Mouse (Mus musculus): ENCODE measurements at regions not wholly inside any gene's neighbourhood (a gene's known extent, or its start where the extent isn't known, plus 50 kb on each side); places are given as distances from the start of the nearest gene placed in this dataset.

- DNase-seq (ENCODE audit: low spot score in 2 of 2), result no peak
Measured at GRCm38 (mm10) chr2:45859901-45860331, 742.7 kb upstream of the Zeb2 start.

- no peak for DNase-seq (ENCODE audit: low spot score in 2 of 2)
Measured at GRCm38 (mm10) chr2:45859445-45859844, 742.2 kb upstream of the Zeb2 start.

- DNase-seq (ENCODE audit: low spot score in 2 of 2), result no peak
Measured at GRCm38 (mm10) chr2:45850018-45850605, 732.9 kb upstream of the Zeb2 start.

GRCm38 (mm10) chr2:45840389-45840788 is 723.2 kb upstream of the Zeb2 start:
- DNase-seq (ENCODE audit: low spot score in 2 of 2), result no peak

DNA sequence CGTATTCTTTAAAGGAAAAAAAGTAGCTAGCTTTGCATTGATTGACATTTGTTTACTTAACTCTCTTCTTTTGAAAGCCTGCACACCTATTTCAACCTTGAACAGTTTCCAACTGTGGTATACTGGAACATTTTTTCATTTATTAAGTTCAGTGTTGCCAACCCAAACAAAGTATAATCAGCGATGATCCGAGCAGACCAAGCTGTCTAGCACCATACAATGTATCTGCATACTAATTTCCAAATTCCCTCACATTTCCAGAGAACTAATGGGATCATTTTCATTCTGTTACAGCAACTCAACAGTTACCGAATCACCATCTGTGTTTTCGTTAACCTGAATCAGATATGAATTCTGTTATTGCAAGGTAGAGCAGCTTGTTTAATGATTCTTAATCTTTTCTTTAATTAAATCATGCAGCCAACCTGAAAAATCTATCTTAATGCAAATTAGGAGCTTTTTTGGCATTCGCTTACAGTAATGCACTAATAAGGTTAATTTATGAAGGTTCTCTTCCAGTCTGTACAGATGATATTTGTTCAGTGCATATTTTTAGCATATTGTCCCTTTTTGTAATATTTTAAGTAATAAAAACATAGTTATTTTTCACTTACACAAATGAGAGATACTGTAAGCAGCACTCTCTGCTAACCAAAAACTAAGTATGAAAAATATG is 719.5 kb upstream of the Zeb2 start:
- no peak for DNase-seq (ENCODE audit: low spot score in 2 of 2)

DNA sequence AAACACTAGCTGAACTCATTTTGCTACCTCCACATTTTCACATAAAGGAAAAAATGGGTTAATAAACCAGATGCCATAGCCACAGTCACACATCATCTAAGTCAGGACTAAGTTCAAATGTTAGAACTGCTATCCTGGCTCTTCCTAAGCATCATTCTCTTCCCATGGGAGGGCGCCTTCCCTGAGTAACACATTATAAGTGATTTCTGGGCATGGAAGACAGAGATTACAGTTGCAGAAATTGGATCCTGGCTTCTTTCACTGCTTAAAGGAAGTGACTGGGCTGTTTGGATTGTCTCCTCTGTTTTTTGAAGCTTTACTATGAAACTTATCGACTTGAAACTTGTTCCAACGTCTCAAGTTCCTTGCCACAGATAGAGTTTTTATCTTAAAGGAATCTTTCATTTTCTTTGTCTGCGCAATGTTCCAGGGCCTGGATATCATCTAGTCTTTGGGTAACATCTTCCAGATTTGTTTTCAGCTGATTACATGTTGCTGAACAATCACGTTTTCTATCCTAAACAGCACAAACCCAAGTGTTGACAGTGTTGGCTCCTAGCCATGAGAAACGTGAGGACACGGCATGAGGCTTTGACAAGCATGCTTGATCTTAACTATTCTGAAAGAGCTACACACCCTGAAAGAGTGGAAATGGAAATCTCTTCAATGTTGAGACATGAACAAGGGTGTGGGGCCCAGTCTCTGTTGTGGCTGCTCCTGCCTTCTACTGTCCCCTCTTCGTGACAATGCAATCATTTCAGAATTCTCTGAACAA is 700.9 kb upstream of the Zeb2 start:
- DNase-seq (ENCODE audit: low spot score in 2 of 2), result no peak

DNA sequence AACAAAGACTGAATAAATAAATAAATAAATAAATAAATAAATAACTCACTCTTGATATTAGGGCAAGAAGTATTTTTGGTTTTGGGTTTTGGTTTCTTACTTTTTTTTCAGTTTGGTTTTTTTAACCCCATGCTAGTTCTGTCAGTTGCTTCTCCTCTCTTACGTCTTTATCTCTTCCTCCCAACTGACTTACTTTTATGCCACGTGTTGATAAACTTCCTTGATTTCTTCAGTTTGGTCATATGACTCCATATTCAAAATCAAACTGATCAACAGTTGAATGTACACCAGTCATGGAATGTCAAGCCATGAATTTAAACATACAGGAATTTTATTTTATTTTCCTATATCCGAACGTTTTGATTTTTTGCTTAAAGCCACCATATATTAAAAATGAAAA is 697.5 kb upstream of the Zeb2 start:
- no peak for DNase-seq (ENCODE audit: low spot score in 2 of 2)

- no peak for DNase-seq (ENCODE audit: low spot score in 2 of 2)
Measured at GRCm38 (mm10) chr2:45805329-45805728, 688.1 kb upstream of the Zeb2 start.

GRCm38 (mm10) chr2:45800131-45800530 is 682.9 kb upstream of the Zeb2 start:
- no peak for DNase-seq (ENCODE audit: low spot score in 2 of 2)

DNA sequence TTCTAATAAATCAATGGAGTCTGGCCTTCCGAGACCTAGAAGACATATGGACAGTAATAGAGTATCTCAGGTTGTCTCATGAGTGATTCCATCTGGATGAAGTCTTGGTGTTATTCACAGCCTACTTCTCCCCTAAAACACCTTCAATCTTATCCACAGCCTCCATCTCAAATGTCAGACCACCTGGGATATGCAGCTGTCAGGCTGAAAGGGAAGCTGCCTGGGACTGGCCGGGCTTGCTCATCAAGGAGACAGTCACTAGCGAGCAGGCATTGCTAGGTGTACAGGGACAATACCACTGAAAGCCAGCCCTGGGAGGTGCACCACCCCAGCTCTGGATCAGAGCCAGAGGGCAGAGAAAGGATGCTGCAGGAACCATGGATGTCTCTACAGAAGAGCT is 676.4 kb upstream of the Zeb2 start:
- no peak for DNase-seq (ENCODE audit: low spot score in 2 of 2)

DNA sequence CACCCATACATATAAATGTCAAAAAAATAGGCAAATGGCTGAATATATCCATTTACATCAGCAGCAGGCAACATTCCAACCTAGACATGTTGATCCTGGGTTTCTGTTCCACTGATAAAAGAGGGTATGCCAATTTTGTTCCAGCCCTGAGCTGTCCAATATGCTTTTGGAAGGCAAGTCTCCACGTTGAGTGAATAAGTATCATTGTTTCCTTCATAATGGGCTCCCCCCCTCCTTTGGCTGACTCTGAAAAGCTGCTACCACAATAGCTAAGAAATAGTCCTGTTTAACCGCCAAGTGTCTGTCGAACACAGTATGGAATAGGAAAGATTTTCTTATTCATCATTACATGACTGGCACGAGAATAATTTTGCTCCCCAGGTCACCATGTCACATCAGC is 672.5 kb upstream of the Zeb2 start:
- DNase-seq (ENCODE audit: low spot score in 2 of 2), result no peak

- no peak for DNase-seq (ENCODE audit: low spot score in 2 of 2)
Measured at GRCm38 (mm10) chr2:45787732-45788390, 670.7 kb upstream of the Zeb2 start.

DNA sequence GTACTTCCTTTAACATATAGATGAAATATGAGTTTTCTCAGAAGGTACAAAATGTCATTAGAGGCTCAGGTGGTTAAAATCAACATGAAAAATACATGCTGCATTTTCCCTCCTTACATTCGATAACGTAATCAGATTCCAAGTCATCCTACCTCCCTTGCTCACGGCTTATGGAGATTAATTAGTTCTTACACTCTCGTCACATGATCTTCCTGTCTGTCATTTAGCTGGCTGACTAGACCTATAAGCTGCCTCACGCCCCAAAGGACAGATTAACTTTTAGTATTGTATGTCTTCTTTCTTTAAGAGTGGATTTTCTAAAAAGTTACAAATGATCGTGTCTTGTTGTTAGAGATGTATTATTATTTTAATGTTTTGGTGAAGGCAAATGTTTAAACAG is 669.6 kb upstream of the Zeb2 start:
- DNase-seq (ENCODE audit: low spot score in 2 of 2), result no peak

DNA sequence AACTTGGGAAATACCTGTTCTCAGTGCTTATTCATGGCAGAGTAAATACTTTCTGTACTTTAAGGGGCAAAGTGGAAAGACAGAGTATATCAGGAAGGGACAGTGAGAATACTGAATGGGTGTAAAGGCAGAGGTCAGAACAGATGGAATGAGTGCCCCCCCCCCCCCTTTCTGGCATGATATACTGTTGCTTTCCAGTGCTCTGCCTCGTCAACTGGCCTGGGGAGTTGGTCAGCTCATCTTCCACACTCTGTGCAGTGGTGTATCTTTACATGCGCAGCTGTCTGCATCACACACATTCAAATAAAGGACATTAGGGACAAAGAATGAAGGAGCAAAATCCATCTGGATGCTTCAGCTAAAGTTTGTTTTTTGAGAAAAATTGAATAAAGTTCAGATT is 668.5 kb upstream of the Zeb2 start:
- no peak for DNase-seq (ENCODE audit: low spot score in 2 of 2)

DNA sequence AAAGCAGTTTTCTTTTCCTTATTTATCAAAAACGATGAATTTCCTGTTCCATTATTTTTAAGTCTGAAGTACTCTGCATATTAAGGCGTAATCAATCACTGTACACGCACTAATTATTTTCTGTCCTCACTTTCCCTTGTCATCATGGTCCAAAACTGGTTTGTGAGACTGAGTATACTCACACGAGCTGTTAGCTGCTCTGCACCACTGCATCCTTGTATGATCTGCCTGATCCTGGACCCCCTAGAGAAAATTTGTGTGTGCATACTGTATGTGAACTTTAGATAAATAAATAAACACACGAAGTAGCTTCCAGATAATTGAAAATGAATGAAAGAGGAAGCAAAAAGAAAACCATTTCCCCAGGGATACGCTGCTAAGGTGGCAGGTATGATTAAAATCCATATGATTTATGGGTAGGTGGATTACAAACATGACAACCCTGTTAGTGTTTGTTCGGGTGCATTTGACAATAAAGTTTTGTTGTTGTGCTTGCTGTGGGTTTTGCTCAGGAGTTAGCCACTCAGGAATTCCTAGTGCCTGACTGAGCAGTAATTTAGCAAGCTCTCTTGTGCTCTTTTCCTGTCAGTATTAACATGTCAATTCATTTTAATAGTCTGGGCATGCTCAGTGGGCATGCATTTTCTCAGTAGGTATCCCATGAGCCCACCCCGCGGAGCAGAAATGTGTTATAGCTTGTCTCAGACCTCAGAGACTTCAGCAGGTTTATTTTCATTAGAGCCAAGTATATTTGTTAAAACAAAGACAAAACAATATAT is 666.6 kb upstream of the Zeb2 start:
- no peak for DNase-seq (ENCODE audit: low spot score in 2 of 2)

DNA sequence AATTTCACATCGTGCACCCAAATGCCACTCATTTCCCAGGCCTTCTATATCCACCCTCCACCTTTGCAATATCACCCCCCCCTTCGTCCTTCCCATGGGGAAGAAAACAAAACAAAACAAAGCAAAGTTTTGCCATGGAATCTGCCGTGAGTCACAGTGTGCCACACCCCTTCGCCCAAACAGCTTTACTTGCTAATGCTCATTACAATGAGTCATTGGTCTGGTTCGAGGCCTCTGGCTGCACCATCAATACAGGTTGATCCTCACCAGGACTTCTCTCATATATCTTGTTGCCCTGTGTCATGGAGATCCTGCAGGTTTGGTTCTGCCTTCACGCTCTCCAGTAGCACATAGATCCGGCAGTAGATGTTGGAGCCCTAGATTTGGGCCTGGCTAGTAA is 660.3 kb upstream of the Zeb2 start:
- DNase-seq (ENCODE audit: low spot score in 2 of 2), result no peak

DNA sequence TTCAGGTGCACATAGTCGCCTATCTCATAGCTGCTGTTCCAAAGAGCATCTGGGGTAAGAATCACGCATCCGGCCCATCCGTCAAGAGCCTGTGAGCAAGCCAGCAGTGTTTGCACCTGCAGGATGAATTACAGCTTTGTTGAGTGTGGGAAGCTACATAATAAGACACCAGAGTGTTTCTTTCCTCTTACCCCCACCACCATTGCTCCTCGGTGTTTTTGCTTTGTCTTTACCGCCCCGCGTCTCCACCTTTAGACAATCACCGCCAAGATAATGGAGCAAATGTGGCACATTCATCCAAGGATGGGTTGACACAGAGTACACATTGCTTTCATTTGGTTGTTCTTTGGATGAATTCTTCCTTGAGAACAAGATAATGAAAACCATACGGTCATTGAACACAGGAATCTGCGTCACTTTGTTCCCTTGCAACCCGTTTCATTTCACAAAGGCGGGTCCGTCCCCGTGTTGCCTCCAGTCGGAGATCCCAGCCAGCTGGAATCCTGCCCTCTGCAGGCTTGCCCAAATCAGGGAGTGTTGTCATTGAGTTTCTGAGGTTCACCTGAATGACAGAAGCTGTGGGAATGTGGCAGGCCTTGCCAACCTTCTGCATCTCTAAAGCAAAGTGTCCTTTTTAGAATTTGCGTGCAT is 659.4 kb upstream of the Zeb2 start:
- no peak for DNase-seq (ENCODE audit: low spot score in 2 of 2)

DNA sequence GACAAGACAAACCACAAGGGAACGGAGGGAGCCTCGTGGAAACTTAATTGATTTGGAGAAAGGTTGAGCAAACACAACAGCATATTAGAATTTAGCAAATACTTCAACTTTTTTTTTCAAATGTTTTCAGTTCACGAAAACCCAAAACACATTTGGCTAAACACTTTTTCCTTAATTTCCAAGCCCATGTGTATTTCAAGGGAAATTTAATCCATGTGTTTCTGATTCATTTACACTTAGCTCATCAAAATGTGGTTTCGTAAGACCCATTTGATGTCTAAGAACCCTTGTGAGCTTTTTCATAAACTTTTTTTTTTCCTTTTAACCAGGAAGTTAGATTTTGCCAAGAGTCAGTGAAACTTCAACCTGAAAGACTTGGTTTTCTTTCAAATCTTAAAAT is 658.5 kb upstream of the Zeb2 start:
- DNase-seq (ENCODE audit: low spot score in 2 of 2), result no peak

GRCm38 (mm10) chr2:45774416-45774815 is 657.2 kb upstream of the Zeb2 start:
- no peak for DNase-seq (ENCODE audit: low spot score in 2 of 2)

DNA sequence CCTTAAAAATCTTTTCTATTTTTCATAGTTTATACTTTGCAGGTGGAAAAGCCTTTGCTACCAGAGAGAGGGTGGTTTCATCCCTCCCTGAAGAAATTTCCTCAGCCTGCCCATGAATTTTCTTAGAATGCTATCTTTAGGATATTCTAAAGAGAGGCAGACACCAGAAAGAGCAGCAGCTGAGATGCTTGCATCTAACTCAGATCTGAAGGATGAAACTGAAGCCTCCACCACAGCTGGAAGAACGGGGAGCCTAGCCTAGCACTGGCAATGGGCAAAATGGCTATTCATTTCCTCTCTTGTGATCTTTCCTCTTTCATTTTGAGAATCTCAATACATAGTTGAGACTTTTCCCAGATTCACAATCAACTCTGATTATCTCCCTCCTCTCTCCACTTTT is 640.0 kb upstream of the Zeb2 start:
- peak in 1 of 2 experiments; percentile 71 for DNase-seq (ENCODE audit: low spot score in 2 of 2)

DNA sequence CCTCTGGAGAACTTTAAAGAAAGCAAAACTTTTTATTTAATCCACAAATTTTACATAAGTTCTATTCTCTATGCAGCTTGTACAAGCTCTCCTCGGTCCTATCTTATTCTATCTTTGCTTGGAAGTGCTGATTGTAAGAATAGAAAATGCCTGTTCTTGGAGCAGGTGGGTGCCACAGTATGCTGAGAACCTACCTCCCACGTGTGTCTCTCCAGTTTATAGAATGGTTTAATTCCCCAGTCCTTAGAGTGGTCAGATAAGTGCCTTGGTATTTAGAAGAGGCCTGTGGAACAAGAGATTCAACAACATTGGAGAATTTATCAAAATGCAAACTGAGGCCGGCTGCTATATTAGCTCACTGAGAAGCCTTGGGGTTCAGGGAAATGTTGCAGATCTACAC is 639.2 kb upstream of the Zeb2 start:
- peak in 1 of 2 experiments; percentile 28 for DNase-seq (ENCODE audit: low spot score in 2 of 2)
